ENCODE assay signal across 9 mouse cellular contexts in genomic region chr19:36538528-36538927, GRCm38 (mm10). TPM values are rescaled to one million over a fixed set of nuclear protein-coding genes. Genes with fewer than 3 reads are reported as not detected.
DNase-seq lines count a peak whose midpoint lies in the region; ATAC-seq and TF ChIP-seq lines count a peak whose summit lies in the region.
"Had no signal": no experiment of that assay in that cellular context is flagged by ENCODE, and none has a peak within 500 bp of the region (broad histone marks: within the 10 kb centered on the region; RNA-seq: fewer than 3 reads in every experiment).

No protein-coding gene starts in this region.

- no peaks in the 10 kb centered on the region for H3K36me3 ChIP-seq in heart, embryonic 11.5 days (ENCODE audit: control insufficient read depth, insufficient read depth, low read length)
- no peaks in the 10 kb centered on the region for H3K36me3 ChIP-seq in CH12.LX (replicated peaks in 1 of 2; ENCODE audit: control insufficient read depth in 1 of 2, insufficient read depth in 1 of 2, low read length in 1 of 2)
- H3K36me3 ChIP-seq in hindbrain, embryonic 13.5 days = no peaks in the 10 kb centered on the region
- no peaks in the 10 kb centered on the region for H3K36me3 ChIP-seq in midbrain, embryonic 11.5 days (ENCODE audit: control insufficient read depth, insufficient read depth, low read length)
- H3K36me3 ChIP-seq: lung, embryonic 15.5 days had no signal

- dilution Hi-C loops in CH12.LX (cut with MboI; ENCODE audit: extremely low pct_ligation_motif_present, extremely low pct_unique_long_range_greater_than_20kb, low sequenced_read_pairs) = no loop called here

- no peaks in the 10 kb centered on the region for H3K27me3 ChIP-seq in heart, embryonic 11.5 days (ENCODE audit: control insufficient read depth, insufficient read depth, low read length)
- H3K27me3 ChIP-seq in CH12.LX (replicated peaks) = no peaks in the 10 kb centered on the region
- H3K27me3 ChIP-seq in hindbrain, embryonic 13.5 days = peaks cover 8% of the 10 kb centered on the region; the same call in 1 of the 2 replicates
- H3K27me3 ChIP-seq in midbrain, embryonic 11.5 days (ENCODE audit: control insufficient read depth, insufficient read depth, low read length) = no peaks in the 10 kb centered on the region

- peak; percentile 80 to 86 for TF ChIP-seq CTCF in CH12.LX (conservative IDR thresholded peaks at IDR 0.05 in 1 of 2, IDR thresholded peaks at IDR 0.05 in 1 of 2; ENCODE audit: low read depth in 2 of 2, low read length in 2 of 2)

- in situ Hi-C loops in CH12.LX (cut with MboI; ENCODE audit: low pct_ligation_motif_present, low pct_unique_long_range_greater_than_20kb, low sequenced_read_pairs) = no loop called here

- H3K9me3 ChIP-seq in heart, embryonic 11.5 days (replicated peaks; ENCODE audit: control insufficient read depth, low read length) = no peaks in the 10 kb centered on the region
- H3K9me3 ChIP-seq in CH12.LX (replicated peaks; ENCODE audit: low read length) = no peaks in the 10 kb centered on the region
- no peaks in the 10 kb centered on the region for H3K9me3 ChIP-seq in hindbrain, embryonic 13.5 days
- no peaks in the 10 kb centered on the region for H3K9me3 ChIP-seq in midbrain, embryonic 11.5 days (ENCODE audit: control insufficient read depth, low read length)
- H3K9me3 ChIP-seq: lung, embryonic 15.5 days had no signal

- H3K27ac ChIP-seq in heart, embryonic 11.5 days (ENCODE audit: low read depth, low read length) = no peak overlapping the region
- H3K27ac ChIP-seq in CH12.LX (ENCODE audit: insufficient read depth, low read depth) = no peak overlapping the region
- no peak overlapping the region for H3K27ac ChIP-seq in hindbrain, embryonic 13.5 days
- H3K27ac ChIP-seq in midbrain, embryonic 11.5 days (ENCODE audit: low read depth, low read length) = no peak overlapping the region
- H3K27ac ChIP-seq: lung, embryonic 15.5 days had no signal

- peaks cover 9% of the 10 kb centered on the region; the same call in 1 of the 2 replicates for H3K4me1 ChIP-seq in heart, embryonic 11.5 days (ENCODE audit: control insufficient read depth, insufficient read depth, low read length)
- H3K4me1 ChIP-seq in CH12.LX (ENCODE audit: control insufficient read depth in 1 of 2, insufficient read depth in 2 of 2) = peaks cover 2 to 6% of the 10 kb centered on the region in 2 experiments; a peak in 2 of 4 replicates
- H3K4me1 ChIP-seq in hindbrain, embryonic 13.5 days (replicated peaks) = peaks cover 39% of the 10 kb centered on the region
- H3K4me1 ChIP-seq in midbrain, embryonic 11.5 days (ENCODE audit: control insufficient read depth, insufficient read depth, low read length) = peaks cover 18% of the 10 kb centered on the region

- no peak for TF ChIP-seq POLR2A in CH12.LX (IDR thresholded peaks at IDR 0.05; ENCODE audit: low read depth, low read length)

- peak; percentile 42 to 65 for DNase-seq in heart, postnatal 10 days
- DNase-seq in CH12.LX (ENCODE audit: extremely low read depth) = peak; percentile 70
- peak; percentile 39 for DNase-seq in c-Kit-positive CD71-positive TER-119-positive erythroid progenitor cells, embryonic 14.5 days (ENCODE audit: low spot score)
- peak; percentile 52 to 68 for DNase-seq in left cerebral cortex, postnatal 14 days (ENCODE audit: low spot score in 2 of 2)
- DNase-seq in midbrain, embryonic 11.5 days (ENCODE audit: low spot score, missing footprints) = peak; percentile 96
- DNase-seq in urinary bladder, postnatal 4 days (ENCODE audit: low spot score in 2 of 2) = no peak

- intact Hi-C loops in heart, postnatal 10 days (cut with DNase I) = loop anchor here (2.0 to 5.0 kb wide), 2 partner anchors 16 to 199 kb away; partner anchors contain the start of genes Hectd2 and Ppp1r3c
- intact Hi-C loops in left cerebral cortex, postnatal 14 days (cut with DNase I) = loop anchor here (2.0 kb wide), 1 partner anchor 16 kb away; the partner anchor contains the start of gene Hectd2

- no peak overlapping the region for H3K9ac ChIP-seq in heart, embryonic 11.5 days (ENCODE audit: low read depth, low read length)
- H3K9ac ChIP-seq in CH12.LX (ENCODE audit: insufficient read depth, low read depth) = no peak overlapping the region
- H3K9ac ChIP-seq in hindbrain, embryonic 13.5 days = no peak overlapping the region
- H3K9ac ChIP-seq in midbrain, embryonic 11.5 days (ENCODE audit: low read length) = no peak overlapping the region
- H3K9ac ChIP-seq: lung, embryonic 15.5 days had no signal

- ATAC-seq in heart, embryonic 11.5 days (replicated peaks; ENCODE audit: insufficient number of reproducible peaks, low FRiP score, low TSS enrichment) = no peak
- ATAC-seq in hindbrain, embryonic 13.5 days (ENCODE audit: low FRiP score) = peak; percentile 34; the same call in 1 of the 2 replicates
- peak; percentile 72 for ATAC-seq in midbrain, embryonic 11.5 days (ENCODE audit: low FRiP score)

- H3K4me3 ChIP-seq in heart, embryonic 11.5 days (ENCODE audit: low read depth, low read length) = no peak overlapping the region
- H3K4me3 ChIP-seq in CH12.LX (replicated peaks in 1 of 3; ENCODE audit: low read depth in 2 of 3, low read length in 2 of 3, poor library complexity in 1 of 3) = no peak overlapping the region
- no peak overlapping the region for H3K4me3 ChIP-seq in hindbrain, embryonic 13.5 days
- no peak overlapping the region for H3K4me3 ChIP-seq in midbrain, embryonic 11.5 days (ENCODE audit: low read depth, low read length)
- H3K4me3 ChIP-seq: lung, embryonic 15.5 days had no signal

- H3K79me2 ChIP-seq in CH12.LX (replicated peaks; ENCODE audit: control insufficient read depth, extremely low read depth, insufficient read depth, poor library complexity, severe bottlenecking) = no peaks in the 10 kb centered on the region

- WGBS in heart, embryonic 11.5 days (ENCODE audit: insufficient replicate concordance) = 8% methylated on average over 4 of the region's 4 CpGs
- WGBS in hindbrain, embryonic 13.5 days = 7% methylated on average over 4 of the region's 4 CpGs
- 6% methylated on average over 4 of the region's 4 CpGs for WGBS in midbrain, embryonic 11.5 days

- H3K4me2 ChIP-seq in heart, embryonic 11.5 days = no peak overlapping the region
- no peak overlapping the region for H3K4me2 ChIP-seq in CH12.LX (ENCODE audit: insufficient read depth, low read depth, poor library complexity, severe bottlenecking)
- no peak overlapping the region for H3K4me2 ChIP-seq in hindbrain, embryonic 13.5 days
- H3K4me2 ChIP-seq in midbrain, embryonic 11.5 days = no peak overlapping the region
- H3K4me2 ChIP-seq: lung, embryonic 15.5 days had no signal

- no peak for TF ChIP-seq EP300 in CH12.LX (IDR thresholded peaks at IDR 0.05; ENCODE audit: low read length)

- peak; percentile 60 for TF ChIP-seq RAD21 in CH12.LX (IDR thresholded peaks at IDR 0.05; ENCODE audit: low read depth, low read length)

TF ChIP-seq in CH12.LX, 34 proteins besides CTCF, POLR2A, EP300 and RAD21:
- TF ChIP-seq TBP (conservative IDR thresholded peaks at IDR 0.05; ENCODE audit: low read depth, low read length) = no peak
- TF ChIP-seq ZC3H11A (IDR thresholded peaks at IDR 0.05; ENCODE audit: low read depth, low read length) = no peak
- peak; percentile 47; the same call in 1 of the 2 replicates for TF ChIP-seq SMC3 (IDR thresholded peaks at IDR 0.05; ENCODE audit: low read depth, low read length)
- TF ChIP-seq KAT2A (IDR thresholded peaks at IDR 0.05; ENCODE audit: insufficient replicate concordance, low read length) = no peak

RNA-seq across cellular contexts. Expression of gene Hectd2, which starts 15.9 kb away (rescaled TPM):
- 1 to 10 TPM; 3.0 to 3.1 TPM for total RNA-seq in heart, postnatal 10 days (2021)
- polyA plus RNA-seq in heart, embryonic 11.5 days (2014; fragmentation: Nextera tagmentation; extraction: Ambion mirVana) = 10.1 and 11.5 TPM in 2 replicates
- total RNA-seq in CH12.LX (2012; rRNA removed) = 0.08 TPM in 2 replicates
- 0.49 and 0.78 TPM in 2 replicates for total RNA-seq in CH12.LX (2014; rRNA removed)
- 0.56 and 0.70 TPM in 2 replicates for polyA plus RNA-seq in CH12.LX (2012; ENCODE audit: insufficient read length, low read depth)
- polyA plus RNA-seq in hindbrain, embryonic 13.5 days (2015; fragmentation: Nextera tagmentation; extraction: Ambion mirVana) = 8.8 and 11.0 TPM in 2 replicates
- 10 to 100 TPM; 28.6 to 32.5 TPM for total RNA-seq in left cerebral cortex, postnatal 14 days (2021)
- 4.2 and 5.8 TPM in 2 replicates for polyA plus RNA-seq in midbrain, embryonic 11.5 days (2014; fragmentation: Nextera tagmentation; extraction: Ambion mirVana)

Comparison
In these comparisons a context has a peak if more than half of its experiments do, and no peak if none do; other contexts are left out.
1. DNase-seq: peak in heart, postnatal 10 days (2 of 2), CH12.LX (single experiment), c-Kit-positive CD71-positive TER-119-positive erythroid progenitor cells, embryonic 14.5 days (single experiment), left cerebral cortex, postnatal 14 days (2 of 2) and midbrain, embryonic 11.5 days (single experiment); none in urinary bladder, postnatal 4 days (0 of 2).